Mouse (Mus musculus) neural tube, embryonic 10.5 days (tissue): ENCODE measurements around the gene Gm44.
"Not testable (repeated sequence)": the region's sequence is repeated elsewhere in the genome, so short reads cannot be mapped to it uniquely, and the experiment has no call there.

ENCODE experiments used
- DNase-seq: peaks from one replicate; pipeline ENCODE4 v3.0.0-alpha.2; 2017; ENCODE audit warnings: low spot score; ENCODE audit errors: extremely low spot score

Gene Gm44

GRCm38 (mm10) chrX:90891842-90892241 is at the start of gene Gm44:
Gm44 (plus strand) TSS chrX:90892142.
- DNase-seq: no peak

- DNase-seq: no peak
Observed at GRCm38 (mm10) chrX:90927989-90928388, 36.0 kb downstream of the Gm44 start.

- DNase-seq: not testable (repeated sequence)
Observed at GRCm38 (mm10) chrX:90938211-90938610, 46.3 kb downstream of the Gm44 start.
